Mouse (Mus musculus) 416B (cell line): ENCODE measurements at regions not wholly inside any gene's neighbourhood (a gene's known extent, or its start where the extent isn't known, plus 50 kb on each side); places are given as distances from the start of the nearest gene placed in this dataset.

Source experiments
- DNase-seq: peaks from one replicate; pipeline ENCODE4 v3.0.0; 2011; ENCODE audit warnings: low read depth

DNA sequence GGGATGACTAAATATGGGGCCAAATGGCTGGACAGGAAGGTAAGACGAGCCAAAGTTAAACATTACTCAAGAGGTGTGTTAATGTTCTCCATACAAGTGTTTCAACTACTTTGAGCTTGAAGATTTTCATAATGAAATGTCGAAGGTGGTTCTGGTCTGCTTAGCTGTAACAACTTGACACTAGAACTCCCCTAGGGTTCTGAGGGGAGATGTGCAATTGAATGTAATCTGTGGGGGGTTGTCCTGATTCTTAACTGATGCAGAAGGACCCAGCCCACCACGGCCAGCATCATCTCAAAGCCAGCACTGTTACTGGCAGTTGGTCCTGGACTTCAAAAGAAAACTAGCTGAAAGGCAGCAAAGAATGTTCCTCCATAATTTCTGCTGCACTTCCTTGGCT, 55.3 kb downstream of the Gpr88 start:
- DNase-seq: no peak

DNA sequence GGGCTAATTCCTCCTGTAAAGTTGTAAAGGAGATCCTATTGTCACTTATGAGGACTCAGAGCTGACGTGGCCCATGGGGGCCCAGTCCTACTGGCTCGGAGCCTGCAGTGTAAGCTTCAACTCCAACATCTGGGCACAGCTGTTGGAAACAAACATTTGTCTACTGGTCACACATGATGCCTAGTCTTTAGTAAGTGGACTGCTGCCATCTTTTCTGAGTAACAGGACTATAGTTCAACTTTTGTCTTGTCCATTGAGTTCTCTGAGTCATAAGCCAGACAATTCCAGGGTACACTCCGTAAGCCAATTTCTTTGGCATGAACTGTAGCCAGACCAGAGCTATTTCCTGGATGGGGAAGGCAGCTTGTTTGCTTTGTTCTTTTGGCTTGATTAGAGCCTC, 58.6 kb downstream of the Gpr88 start:
- no peak for DNase-seq

DNA sequence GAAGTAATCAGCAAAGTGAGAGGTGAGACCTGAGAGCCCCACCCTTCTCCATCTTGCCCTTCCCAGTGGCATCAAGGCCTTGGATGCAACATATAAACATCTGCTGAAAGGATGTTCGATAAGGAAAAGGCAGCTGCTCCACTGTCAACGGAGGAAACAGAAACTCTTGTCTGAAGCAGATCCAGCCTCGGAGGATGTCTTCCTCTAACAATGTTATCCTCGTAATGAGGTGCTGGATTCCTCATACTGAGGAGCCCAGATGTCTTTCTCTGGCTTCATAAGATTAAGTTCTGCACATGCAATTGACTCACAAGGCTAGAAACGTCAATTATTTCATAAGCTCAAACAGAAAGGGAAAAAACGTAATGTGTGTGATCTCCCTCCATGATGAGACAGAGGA, 61.8 kb upstream of the Vcam1 start:
- DNase-seq: no peak

DNA sequence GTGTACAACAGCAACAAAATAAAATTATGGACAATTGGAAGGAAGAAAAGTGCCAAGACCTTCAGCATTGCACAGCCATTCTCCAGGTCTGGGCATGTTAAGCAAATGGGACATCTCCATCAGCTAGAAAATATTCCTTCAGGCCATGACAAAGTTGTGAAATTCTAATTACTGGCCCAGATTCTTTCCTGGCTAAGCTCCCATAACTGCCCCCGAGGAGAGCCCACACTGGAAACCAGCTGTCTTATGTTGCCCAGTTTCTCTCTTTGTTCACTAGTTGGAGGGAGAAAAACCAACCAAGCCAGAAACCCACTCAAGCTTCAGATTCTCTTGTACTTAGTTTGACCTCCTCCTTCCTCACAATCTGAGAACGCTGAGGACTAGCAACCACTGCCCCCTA, 61.2 kb upstream of the Vcam1 start:
- no peak for DNase-seq

DNA sequence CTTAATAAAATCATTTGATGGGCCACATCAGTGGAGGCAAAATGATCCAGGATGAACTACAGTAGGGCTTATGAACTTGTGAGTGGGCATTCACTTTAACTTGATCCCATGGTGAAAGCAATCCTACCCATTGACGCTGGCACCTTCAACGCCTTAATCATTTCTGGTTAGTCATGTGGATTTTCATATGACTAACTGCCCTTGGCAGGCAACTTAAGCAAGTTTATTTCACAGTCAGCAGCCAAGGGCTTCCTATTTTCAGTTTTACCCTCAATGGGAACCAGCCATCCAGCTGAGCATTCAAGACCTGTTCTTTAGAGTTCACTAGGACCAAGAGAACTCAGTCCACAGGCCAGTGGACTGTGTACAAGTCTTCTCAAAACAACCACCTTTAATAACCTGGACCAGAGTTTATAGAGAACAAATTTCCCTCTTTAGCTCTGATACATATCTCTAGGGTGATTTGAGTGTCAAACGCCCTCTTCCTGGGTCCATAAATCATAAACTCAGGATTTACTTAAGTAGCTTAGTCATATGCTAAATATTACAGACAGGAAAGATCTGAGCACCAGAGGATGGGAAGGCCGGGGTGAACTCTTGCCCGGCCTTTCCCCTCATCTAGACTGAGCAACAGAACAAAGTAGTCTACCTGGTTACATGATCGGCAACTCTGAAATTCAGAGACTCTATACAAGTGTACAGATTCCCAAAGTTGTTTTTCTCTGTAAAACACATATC, 60.0 kb upstream of the Vcam1 start:
- DNase-seq: peak; percentile 10

DNA sequence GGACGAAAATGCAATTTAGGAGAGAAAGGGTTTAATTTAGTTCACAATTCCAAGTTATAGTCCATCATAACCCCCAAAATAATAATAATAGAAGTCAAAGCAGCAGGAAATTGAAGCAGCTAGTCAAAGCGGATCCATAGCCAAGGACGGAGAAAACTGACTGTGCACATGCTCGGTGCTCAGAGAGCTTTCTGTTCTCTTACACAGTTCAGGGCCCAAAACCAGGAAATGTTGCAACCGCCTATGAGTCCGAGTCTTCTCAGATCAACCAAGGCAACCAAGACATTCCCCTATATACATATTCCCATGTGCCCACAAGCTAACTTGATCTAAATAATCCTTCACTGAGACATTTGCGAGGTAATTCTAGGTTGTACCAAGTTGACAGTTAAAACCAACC, 55.7 kb upstream of the Vcam1 start:
- DNase-seq: peak; percentile 46

DNA sequence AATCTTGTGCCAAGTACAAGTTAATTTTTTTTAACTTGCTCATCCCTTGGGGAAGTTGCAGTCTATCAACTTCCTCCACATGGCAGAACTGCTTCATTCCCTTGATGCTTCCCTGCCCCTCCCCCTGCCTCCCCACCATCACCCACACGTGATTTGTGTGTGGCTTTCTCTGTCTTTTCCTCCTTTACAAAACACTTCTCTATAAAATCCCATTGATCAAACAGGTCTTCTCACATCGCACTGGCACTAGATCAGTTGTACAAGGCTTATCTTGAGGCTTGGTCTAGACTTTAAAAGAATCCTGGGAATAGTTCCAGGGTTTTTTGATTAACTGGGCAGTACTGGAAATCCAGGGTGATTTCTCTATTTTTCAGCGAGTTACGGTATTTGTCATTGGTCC, 55.0 kb upstream of the Vcam1 start:
- no peak for DNase-seq

DNA sequence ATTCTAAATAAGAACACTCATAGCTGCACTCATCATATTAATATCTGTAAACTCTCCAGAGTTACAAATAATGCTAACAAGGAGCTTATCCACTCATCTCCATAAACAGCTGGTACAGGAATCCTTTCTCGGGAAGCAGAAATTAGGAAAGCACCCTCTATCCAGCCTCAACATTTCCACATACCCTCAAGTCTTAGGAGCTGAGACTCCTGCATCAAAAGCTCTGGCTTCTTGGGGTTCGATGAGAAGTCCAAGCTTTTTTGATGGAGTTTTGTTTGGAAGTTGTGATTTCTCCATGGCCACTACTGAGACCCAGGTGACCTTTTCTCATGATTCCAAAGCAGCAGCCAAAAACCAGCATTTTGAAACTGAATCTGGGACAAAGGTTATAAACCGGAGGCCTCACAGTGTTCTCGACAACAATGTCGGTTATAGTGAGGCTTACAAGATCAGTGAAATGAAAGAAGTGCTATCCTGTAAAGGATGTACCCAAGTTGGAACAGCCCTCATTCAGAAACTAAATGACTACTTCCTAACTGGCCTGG, 50.9 kb upstream of the Vcam1 start:
- DNase-seq: no peak
